Mouse (Mus musculus) cerebellum, adult 2 months (tissue): ENCODE results near the gene Olig3.

Source experiments
- CTCF ChIP-seq: fragments of 200-500 bp; IDR thresholded peaks from 2 replicates; pipeline ENCODE4 v1.5.1; 2011; ENCODE audit warnings: low read depth, mild to moderate bottlenecking, control low read depth, low read length, moderate library complexity, borderline replicate concordance; ENCODE audit not compliant: insufficient read depth
- POLR2A ChIP-seq: fragments of 200-500 bp; IDR thresholded peaks from 2 replicates; pipeline ENCODE4 v1.6.1; 2011; ENCODE audit warnings: low read length, control low read depth, borderline replicate concordance; ENCODE audit not compliant: insufficient read depth

GRCm38 (mm10) chr10:19370146-19370545 is 13.8 kb downstream of the Olig3 start:
- no peak for TF ChIP-seq CTCF
- TF ChIP-seq POLR2A, result no peak
